Mouse (Mus musculus) heart, adult 2 months (tissue): ENCODE data around the gene March4.

Experiments used
- CTCF ChIP-seq: fragments of 200-600 bp; IDR thresholded peaks from 2 replicates; pipeline ENCODE4 v1.8.1; 2022; ENCODE audit warnings: antibody characterized with exemption, mild to moderate bottlenecking, moderate library complexity
- EP300 ChIP-seq: fragments of 200-500 bp; IDR thresholded peaks from 2 replicates; pipeline ENCODE4 v1.6.1; 2011; ENCODE audit warnings: low read depth, low read length, control low read depth; ENCODE audit not compliant: insufficient read depth
- POLR2A ChIP-seq: fragments of 200-500 bp; IDR thresholded peaks from 2 replicates; pipeline ENCODE4 v1.6.1; 2011; ENCODE audit warnings: mild to moderate bottlenecking, low read depth, low read length, control low read depth; ENCODE audit not compliant: insufficient read depth

DNA sequence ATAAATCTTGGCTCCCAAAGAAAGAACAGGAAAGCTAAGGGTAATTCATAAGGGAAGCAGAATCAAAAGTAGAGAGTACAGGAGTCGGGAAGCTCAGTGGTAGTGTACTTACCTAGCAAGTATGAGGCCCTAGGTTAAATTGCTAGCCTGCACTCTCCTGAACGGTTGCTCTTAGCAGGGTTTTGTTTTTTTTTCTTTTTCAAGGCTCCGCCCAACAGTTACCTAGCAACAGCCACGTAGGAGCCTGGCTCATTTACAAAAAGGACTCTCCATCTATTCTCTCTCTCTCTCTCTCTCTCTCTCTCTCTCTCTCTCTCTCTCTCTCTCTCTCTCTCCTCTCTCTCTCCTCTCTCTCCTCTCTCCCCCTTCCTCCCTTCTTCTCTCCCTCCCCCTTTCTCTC lies 42.1 kb upstream of the March4 start:
- TF ChIP-seq CTCF (no peak), POLR2A (no peak), EP300 (no peak)
